Mouse (Mus musculus) activated CD4-positive, CD25-positive, alpha-beta regulatory T cell, adult 4 months (primary cell): ENCODE measurements around the gene Gm28053. TPM values are rescaled to one million over a fixed set of nuclear protein-coding genes. Genes with fewer than 3 reads are reported as not detected.

Experiments
- polyA plus RNA-seq, 2 experiments: library from polyadenylated mRNA; unstranded; fragments of 100-300 nt; shearing (Covaris generic); gene quantifications; one replicate each; pipeline ENCODE4 v1.2.1; 2017

Gene Gm28053
- polyA plus RNA-seq, 2 experiments from 2014 or later, result 42.8 to 45.0 TPM

Other genes starting within 250 kb of the Gm28053 start
- not detected for gene Atp6v0e2, start 181.0 kb upstream of the Gm28053 start, polyA plus RNA-seq
- 10 to 100 TPM; 35.8 to 39.8 TPM for gene Lrrc61, start 163.8 kb upstream of the Gm28053 start, polyA plus RNA-seq
- under 1 TPM in 1 of 2 experiments, not detected in 1; 0.83 TPM for gene Rarres2, start 145.8 kb upstream of the Gm28053 start, polyA plus RNA-seq
- not detected for gene Gm45021, start 129.0 kb upstream of the Gm28053 start, polyA plus RNA-seq
- 1 to 10 TPM; 2.1 to 3.3 TPM for gene Repin1, start 124.7 kb upstream of the Gm28053 start, polyA plus RNA-seq
- gene Gm44965, start 124.7 kb upstream of the Gm28053 start, polyA plus RNA-seq, result not detected
- gene Zfp775, start 116.5 kb upstream of the Gm28053 start, polyA plus RNA-seq, result 1 to 10 TPM; 4.8 to 6.1 TPM
- gene AI854703, start 91.8 kb upstream of the Gm28053 start, polyA plus RNA-seq, result 1 to 10 TPM; 1.2 to 1.7 TPM
- 100 to 1,000 TPM in 1 of 2 experiments, 10 to 100 TPM in 1; 97.4 to 135 TPM for gene Gimap8, start 71.4 kb upstream of the Gm28053 start, polyA plus RNA-seq
- gene Gimap9, start 42.5 kb upstream of the Gm28053 start, polyA plus RNA-seq, result 100 to 1,000 TPM; 237 to 239 TPM
- 1,000 to 10,000 TPM; 1,705 to 1,816 TPM for gene Gimap4, start 34.1 kb upstream of the Gm28053 start, polyA plus RNA-seq
- gene Gimap6, start 10.4 kb upstream of the Gm28053 start, polyA plus RNA-seq, result 100 to 1,000 TPM; 849 to 944 TPM
- gene Gimap7, start within 50 bp of the Gm28053 start, polyA plus RNA-seq, result 100 to 1,000 TPM; 444 to 529 TPM
- 100 to 1,000 TPM; 321 to 429 TPM for gene Gimap1, start 20.4 kb downstream of the Gm28053 start, polyA plus RNA-seq
- gene Gimap5, start 27.6 kb downstream of the Gm28053 start, polyA plus RNA-seq, result 100 to 1,000 TPM; 198 to 220 TPM
- 1,000 to 10,000 TPM; 1,102 to 1,198 TPM for gene Gimap3, start 52.2 kb downstream of the Gm28053 start, polyA plus RNA-seq
- 10 to 100 TPM; 14.5 to 16.2 TPM for gene Tmem176a, start 122.3 kb downstream of the Gm28053 start, polyA plus RNA-seq
- gene Tmem176b, start 122.9 kb downstream of the Gm28053 start, polyA plus RNA-seq, result 10 to 100 TPM; 19.4 to 29.2 TPM
- gene Aoc1, start 154.3 kb downstream of the Gm28053 start, polyA plus RNA-seq, result not detected
- not detected for gene 1600015I10Rik, start 211.3 kb downstream of the Gm28053 start, polyA plus RNA-seq